Comparison of ENCODE assay signal across 9 mouse cellular contexts in the genomic region with DNA sequence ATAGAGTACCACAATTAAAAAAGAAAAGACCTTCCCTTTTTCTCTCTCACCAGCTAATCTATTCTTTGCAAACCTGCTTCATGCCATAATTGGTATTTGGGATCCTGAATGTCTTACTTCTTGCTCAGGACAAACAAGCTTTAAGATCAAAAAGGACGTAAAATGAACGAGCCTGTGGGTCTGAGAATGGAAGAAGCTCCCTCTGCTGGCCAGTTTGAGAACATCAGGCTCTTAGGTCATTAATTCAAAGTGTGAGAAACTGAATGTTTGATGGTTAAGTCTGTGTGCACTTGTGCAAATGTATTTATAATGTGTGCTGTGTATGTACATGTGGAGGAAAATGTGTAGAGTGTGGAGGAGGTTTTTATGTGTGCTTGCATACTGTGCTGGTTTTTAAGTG. TPM values are rescaled to one million over a fixed set of nuclear protein-coding genes. Genes with fewer than 3 reads are reported as not detected.
A peak's percentile ranks its signal among the peaks of the same experiment; 100 is the strongest.
DNase-seq lines count a peak whose midpoint lies in the region; ATAC-seq and TF ChIP-seq lines count a peak whose summit lies in the region.
"Had no signal": no experiment of that assay in that cellular context is flagged by ENCODE, and none has a peak within 500 bp of the region (broad histone marks: within the 10 kb centered on the region; RNA-seq: fewer than 3 reads in every experiment).

No protein-coding gene starts in this region.

- H3K4me3 ChIP-seq in ES-E14 (ENCODE audit: insufficient read depth in 1 of 2, low read depth in 1 of 2, low read length in 2 of 2, poor library complexity in 1 of 2, severe bottlenecking in 1 of 2) = no peak overlapping the region
- H3K4me3 ChIP-seq in limb, embryonic 11.5 days (ENCODE audit: low read depth, low read length) = no peak overlapping the region
- H3K4me3 ChIP-seq: heart, embryonic 13.5 days; myocyte had no signal

- H3K27me3 ChIP-seq in limb, embryonic 11.5 days (ENCODE audit: control insufficient read depth, insufficient read depth, low read length) = no peaks in the 10 kb centered on the region
- H3K27me3 ChIP-seq: heart, embryonic 13.5 days had no signal

- in situ Hi-C loops in ES-E14 (cut with MboI; ENCODE audit: low sequenced_read_pairs in 2 of 2, unreplicated experiment in 2 of 2) = no loop called here

- 24% methylated on average over 2 of the region's 2 CpGs for WGBS in limb, embryonic 11.5 days

- no peak for ATAC-seq in limb, embryonic 11.5 days (ENCODE audit: insufficient number of reproducible peaks, low FRiP score, low TSS enrichment, low read depth)

- peaks cover 0 to 4% of the 10 kb centered on the region in 2 experiments; a peak in 2 of 4 replicates for H3K4me1 ChIP-seq in ES-E14 (ENCODE audit: control insufficient read depth in 2 of 2, insufficient read depth in 2 of 2, low read length in 2 of 2, poor library complexity in 1 of 2)
- H3K4me1 ChIP-seq in limb, embryonic 11.5 days (ENCODE audit: control insufficient read depth, insufficient read depth, low read length) = 0 out of 2 replicates have a peak, but pooled peaks cover under 1% of the 10 kb centered on the region

- H3K27ac ChIP-seq in ES-E14 (ENCODE audit: insufficient read depth, low read depth, low read length, poor library complexity, severe bottlenecking) = no peak overlapping the region
- H3K27ac ChIP-seq in limb, embryonic 11.5 days (replicated peaks; ENCODE audit: low read depth, low read length) = no peak overlapping the region
- H3K27ac ChIP-seq: heart, embryonic 13.5 days had no signal

- DNase-seq in layer of hippocampus, adult 11-12 months (ENCODE audit: low spot score) = peak; percentile 55
- DNase-seq in layer of hippocampus, adult 9-11 months = no peak
- peak; percentile 66 for DNase-seq in ES-E14 (ENCODE audit: low read depth, low spot score)
- peak; percentile 41 for DNase-seq in adrenal gland, postnatal 25 days
- DNase-seq in frontal cortex, postnatal 36 days (ENCODE audit: low spot score in 2 of 2) = peak; percentile 18 to 40
- DNase-seq in limb, embryonic 11.5 days (ENCODE audit: low spot score) = peak; percentile 60
- DNase-seq in skeletal muscle tissue, adult 2 months (ENCODE audit: low read depth, low spot score) = peak; percentile 3

- no peaks in the 10 kb centered on the region for H3K36me3 ChIP-seq in ES-E14 (ENCODE audit: control insufficient read depth, insufficient read depth, low read length, poor library complexity, severe bottlenecking)
- H3K36me3 ChIP-seq in limb, embryonic 11.5 days (ENCODE audit: control insufficient read depth, insufficient read depth, low read length) = no peaks in the 10 kb centered on the region
- H3K36me3 ChIP-seq: heart, embryonic 13.5 days had no signal

- H3K4me2 ChIP-seq in limb, embryonic 11.5 days (ENCODE audit: low read depth, severe bottlenecking) = no peak overlapping the region
- H3K4me2 ChIP-seq: heart, embryonic 13.5 days had no signal

- H3K9me3 ChIP-seq in ES-E14 (ENCODE audit: control insufficient read depth, insufficient read depth, low read depth, low read length) = no peaks in the 10 kb centered on the region
- H3K9me3 ChIP-seq in limb, embryonic 11.5 days (ENCODE audit: control insufficient read depth, low read length) = no peaks in the 10 kb centered on the region
- H3K9me3 ChIP-seq: heart, embryonic 13.5 days had no signal

- H3K9ac ChIP-seq in ES-E14 (ENCODE audit: insufficient read depth, low read depth, low read length, poor library complexity, severe bottlenecking) = no peak overlapping the region
- no peak overlapping the region for H3K9ac ChIP-seq in limb, embryonic 11.5 days (ENCODE audit: low read length)
- H3K9ac ChIP-seq: heart, embryonic 13.5 days had no signal

TF ChIP-seq in ES-E14, 5 proteins besides CTCF, POLR2A, EP300 and RAD21:
- TF ChIP-seq MAFK (IDR thresholded peaks at IDR 0.05; ENCODE audit: insufficient read depth, low read depth, low read length) (no peak), ZNF384 (IDR thresholded peaks at IDR 0.05; ENCODE audit: low read depth, low read length) (no peak), ZC3H11A (IDR thresholded peaks at IDR 0.05; ENCODE audit: borderline replicate concordance, low read depth, low read length) (peak; percentile 31)

RNA-seq across cellular contexts. Expression of a gene that starts 5.0 kb away (rescaled TPM):
- total RNA-seq in ES-E14 (2012; rRNA removed) = 0.11 and 0.31 TPM in 2 replicates
- 1.9 and 2.0 TPM in 2 replicates for total RNA-seq in adrenal gland, postnatal 25 days (2021)
- polyA plus RNA-seq in limb, embryonic 11.5 days (2014; fragmentation: Nextera tagmentation; extraction: Ambion mirVana) = 0.11 and 0.48 TPM in 2 replicates
- polyA plus RNA-seq: myocyte had no signal

RNA-seq across cellular contexts. Expression of a gene that starts 21.7 kb away (rescaled TPM):
- 0.21 and 0.36 TPM in 2 replicates for total RNA-seq in ES-E14 (2012; rRNA removed)
- total RNA-seq in adrenal gland, postnatal 25 days (2021) = not detected in 2 replicates
- polyA plus RNA-seq in limb, embryonic 11.5 days (2014; fragmentation: Nextera tagmentation; extraction: Ambion mirVana) = not detected in 2 replicates
- polyA plus RNA-seq: heart, embryonic 13.5 days had no signal

RNA-seq across cellular contexts. Expression of a gene that starts 59.3 kb away (rescaled TPM):
- total RNA-seq in ES-E14 (2012; rRNA removed) = 0.63 and 0.71 TPM in 2 replicates
- not detected in 2 replicates for total RNA-seq in adrenal gland, postnatal 25 days (2021)
- polyA plus RNA-seq in limb, embryonic 11.5 days (2014; fragmentation: Nextera tagmentation; extraction: Ambion mirVana) = not detected in 2 replicates
- polyA plus RNA-seq: heart, embryonic 13.5 days; myocyte had no signal
